Mouse (Mus musculus): Measurements from ENCODE around the gene Vwf.

GRCm38 (mm10) chr6:125601748-125602147, 55.2 kb downstream of the Vwf start:
- no peak for TF ChIP-seq MAX (IDR thresholded peaks at IDR 0.05; ENCODE audit: low read depth)
- no peak for TF ChIP-seq POLR2A (IDR thresholded peaks at IDR 0.05; ENCODE audit: insufficient read length, low read depth)
- no peak for TF ChIP-seq USF1 (IDR thresholded peaks at IDR 0.05; ENCODE audit: low read depth)

Data from myocyte (in vitro differentiated cells).